Mouse (Mus musculus): ENCODE data around the gene Jund. TPM values are rescaled to one million over a fixed set of nuclear protein-coding genes. Genes with fewer than 3 reads are reported as not detected.

Gene Jund
- polyA plus RNA-seq, 1 experiment from 2014 or later, result 23.7 TPM

- Histone ChIP-seq H3K36me3 (replicated peaks) (no peaks in the 10 kb centered on the region), H3K4me3 (replicated peaks) (no peak overlapping the region), H3K27me3 (peaks cover 92% of the 10 kb centered on the region), H3K27ac (replicated peaks) (no peak overlapping the region), H3K9ac (no peak overlapping the region), H3K4me1 (replicated peaks) (peaks cover 23% of the 10 kb centered on the region), H3K4me2 (no peak overlapping the region), H3K9me3 (replicated peaks) (no peaks in the 10 kb centered on the region)
- no peak for ATAC-seq (ENCODE audit: insufficient read depth)
- WGBS (ENCODE audit: insufficient replicate concordance), result 52% methylated on average over 19 of the region's 19 CpGs
Measured at GRCm38 (mm10) chr8:70745691-70746220, 47.0 kb downstream of the Jund start.

- Histone ChIP-seq H3K4me2 (no peak overlapping the region), H3K9ac (no peak overlapping the region), H3K27me3 (peaks cover 83% of the 10 kb centered on the region), H3K9me3 (replicated peaks) (no peaks in the 10 kb centered on the region), H3K4me1 (replicated peaks) (peaks cover 23% of the 10 kb centered on the region), H3K36me3 (replicated peaks) (no peaks in the 10 kb centered on the region), H3K4me3 (replicated peaks) (no peak overlapping the region), H3K27ac (replicated peaks) (no peak overlapping the region)
- no peak for ATAC-seq (ENCODE audit: insufficient read depth)
- 72% methylated on average over 9 of the region's 9 CpGs for WGBS (ENCODE audit: insufficient replicate concordance)
Measured at GRCm38 (mm10) chr8:70746676-70747075, 47.9 kb downstream of the Jund start.

- H3K4me1 ChIP-seq (replicated peaks), result peaks cover 26% of the 10 kb centered on the region
- H3K9me3 ChIP-seq (replicated peaks), result no peaks in the 10 kb centered on the region
- no peak overlapping the region for H3K4me2 ChIP-seq
- H3K27ac ChIP-seq (replicated peaks), result no peak overlapping the region
- H3K27me3 ChIP-seq, result peaks cover 76% of the 10 kb centered on the region
- H3K9ac ChIP-seq, result no peak overlapping the region
- 74% methylated on average over 18 of the region's 18 CpGs for WGBS (ENCODE audit: insufficient replicate concordance)
- no peak for ATAC-seq (ENCODE audit: insufficient read depth)
- H3K4me3 ChIP-seq (replicated peaks), result no peak overlapping the region
- H3K36me3 ChIP-seq (replicated peaks), result no peaks in the 10 kb centered on the region
Measured at GRCm38 (mm10) chr8:70747211-70747890, 48.6 kb downstream of the Jund start.

- Histone ChIP-seq H3K9ac (no peak overlapping the region), H3K9me3 (replicated peaks) (no peaks in the 10 kb centered on the region), H3K4me3 (replicated peaks) (no peak overlapping the region), H3K27ac (replicated peaks) (no peak overlapping the region), H3K27me3 (peaks cover 65% of the 10 kb centered on the region), H3K4me1 (replicated peaks) (peaks cover 28% of the 10 kb centered on the region), H3K36me3 (replicated peaks) (no peaks in the 10 kb centered on the region), H3K4me2 (no peak overlapping the region)
- 72% methylated on average over 23 of the region's 23 CpGs for WGBS (ENCODE audit: insufficient replicate concordance)
- no peak for ATAC-seq (ENCODE audit: insufficient read depth)
Measured at GRCm38 (mm10) chr8:70748246-70749096, 49.7 kb downstream of the Jund start.

- Histone ChIP-seq H3K36me3 (replicated peaks) (no peaks in the 10 kb centered on the region), H3K27ac (replicated peaks) (no peak overlapping the region), H3K27me3 (peaks cover 58% of the 10 kb centered on the region), H3K9me3 (replicated peaks) (no peaks in the 10 kb centered on the region), H3K4me2 (no peak overlapping the region), H3K4me3 (replicated peaks) (no peak overlapping the region), H3K4me1 (replicated peaks) (peaks cover 28% of the 10 kb centered on the region), H3K9ac (no peak overlapping the region)
- WGBS (ENCODE audit: insufficient replicate concordance), result 68% methylated on average over 19 of the region's 19 CpGs
- ATAC-seq (ENCODE audit: insufficient read depth), result no peak
Measured at GRCm38 (mm10) chr8:70749097-70749674, 50.4 kb downstream of the Jund start.

Other genes starting within 250 kb of the Jund start
- 6.4 and 6.7 TPM in 2 replicates for gene Klhl26, start 222.0 kb upstream of the Jund start, polyA plus RNA-seq (2015; fragmentation: Nextera tagmentation; extraction: Ambion mirVana)
- gene Tmem59l, start 211.6 kb upstream of the Jund start, polyA plus RNA-seq (2015; fragmentation: Nextera tagmentation; extraction: Ambion mirVana), result not detected in 2 replicates
- gene Crlf1, start 205.8 kb upstream of the Jund start, polyA plus RNA-seq (2015; fragmentation: Nextera tagmentation; extraction: Ambion mirVana), result 0.97 and 1.7 TPM in 2 replicates
- 58.0 and 60.5 TPM in 2 replicates for gene Rex1bd, start 192.2 kb upstream of the Jund start, polyA plus RNA-seq (2015; fragmentation: Nextera tagmentation; extraction: Ambion mirVana)
- 466 and 562 TPM in 2 replicates for gene Uba52, start 188.1 kb upstream of the Jund start, polyA plus RNA-seq (2015; fragmentation: Nextera tagmentation; extraction: Ambion mirVana)
- 163 and 186 TPM in 2 replicates for gene Fkbp8, start 171.2 kb upstream of the Jund start, polyA plus RNA-seq (2015; fragmentation: Nextera tagmentation; extraction: Ambion mirVana)
- gene Kxd1, start 171.0 kb upstream of the Jund start, polyA plus RNA-seq (2015; fragmentation: Nextera tagmentation; extraction: Ambion mirVana), result 28.9 and 30.2 TPM in 2 replicates
- 11.8 and 14.2 TPM in 2 replicates for gene Ell, start 159.5 kb upstream of the Jund start, polyA plus RNA-seq (2015; fragmentation: Nextera tagmentation; extraction: Ambion mirVana)
- gene Isyna1, start 104.6 kb upstream of the Jund start, polyA plus RNA-seq (2015; fragmentation: Nextera tagmentation; extraction: Ambion mirVana), result 43.2 and 44.7 TPM in 2 replicates
- gene Ssbp4, start 90.1 kb upstream of the Jund start, polyA plus RNA-seq (2015; fragmentation: Nextera tagmentation; extraction: Ambion mirVana), result 37.8 and 47.7 TPM in 2 replicates
- gene Lrrc25, start 82.8 kb upstream of the Jund start, polyA plus RNA-seq (2015; fragmentation: Nextera tagmentation; extraction: Ambion mirVana), result 7.2 and 7.4 TPM in 2 replicates
- 3.4 and 4.3 TPM in 2 replicates for gene Gdf15, start 66.5 kb upstream of the Jund start, polyA plus RNA-seq (2015; fragmentation: Nextera tagmentation; extraction: Ambion mirVana)
- 21.7 and 22.3 TPM in 2 replicates for gene Pgpep1, start 38.6 kb upstream of the Jund start, polyA plus RNA-seq (2015; fragmentation: Nextera tagmentation; extraction: Ambion mirVana)
- gene Lsm4, start 25.7 kb upstream of the Jund start, polyA plus RNA-seq (2015; fragmentation: Nextera tagmentation; extraction: Ambion mirVana), result 148 and 155 TPM in 2 replicates
- 0.01 and 0.02 TPM in 2 replicates for gene Iqcn, start 4.5 kb downstream of the Jund start, polyA plus RNA-seq (2015; fragmentation: Nextera tagmentation; extraction: Ambion mirVana)
- 0.13 and 0.35 TPM in 2 replicates for gene Gm3336, start 19.6 kb downstream of the Jund start, polyA plus RNA-seq (2015; fragmentation: Nextera tagmentation; extraction: Ambion mirVana)
- gene Pde4c, start 24.8 kb downstream of the Jund start, polyA plus RNA-seq (2015; fragmentation: Nextera tagmentation; extraction: Ambion mirVana), result 1.4 and 1.9 TPM in 2 replicates
- 2.7 and 3.5 TPM in 2 replicates for gene Rab3a, start 55.7 kb downstream of the Jund start, polyA plus RNA-seq (2015; fragmentation: Nextera tagmentation; extraction: Ambion mirVana)
- gene Mpv17l2, start 62.0 kb downstream of the Jund start, polyA plus RNA-seq (2015; fragmentation: Nextera tagmentation; extraction: Ambion mirVana), result 34.7 and 37.8 TPM in 2 replicates
- gene Pik3r2, start 77.8 kb downstream of the Jund start, polyA plus RNA-seq (2015; fragmentation: Nextera tagmentation; extraction: Ambion mirVana), result 14.7 and 16.5 TPM in 2 replicates
- 6.7 and 8.2 TPM in 2 replicates for gene Mast3, start 106.1 kb downstream of the Jund start, polyA plus RNA-seq (2015; fragmentation: Nextera tagmentation; extraction: Ambion mirVana)
- gene Il12rb1, start 109.5 kb downstream of the Jund start, polyA plus RNA-seq (2015; fragmentation: Nextera tagmentation; extraction: Ambion mirVana), result 0.22 TPM in 2 replicates
- gene Arrdc2, start 140.8 kb downstream of the Jund start, polyA plus RNA-seq (2015; fragmentation: Nextera tagmentation; extraction: Ambion mirVana), result 12.6 and 15.2 TPM in 2 replicates
- 0.25 and 0.38 TPM in 2 replicates for gene Kcnn1, start 164.3 kb downstream of the Jund start, polyA plus RNA-seq (2015; fragmentation: Nextera tagmentation; extraction: Ambion mirVana)
- gene Ccdc124, start 175.0 kb downstream of the Jund start, polyA plus RNA-seq (2015; fragmentation: Nextera tagmentation; extraction: Ambion mirVana), result 48.1 and 51.2 TPM in 2 replicates
- gene Slc5a5, start 193.8 kb downstream of the Jund start, polyA plus RNA-seq (2015; fragmentation: Nextera tagmentation; extraction: Ambion mirVana), result 0.05 TPM in 1 of 2 replicates, not detected in the other
- 2,061 and 2,126 TPM in 2 replicates for gene Rpl18a, start 198.5 kb downstream of the Jund start, polyA plus RNA-seq (2015; fragmentation: Nextera tagmentation; extraction: Ambion mirVana)
- gene Map1s, start 207.0 kb downstream of the Jund start, polyA plus RNA-seq (2015; fragmentation: Nextera tagmentation; extraction: Ambion mirVana), result 15.4 and 17.6 TPM in 2 replicates